Mouse (Mus musculus) activated CD4-positive, CD25-positive, alpha-beta regulatory T cell, adult 4 months (primary cell): Measurements from ENCODE around the gene Polr1b. TPM values are rescaled to one million over a fixed set of nuclear protein-coding genes. Genes with fewer than 3 reads are reported as not detected.
A peak's percentile ranks its signal among the peaks of the same experiment; 100 is the strongest.

Experiments
- ATAC-seq: one replicate; pipeline ENCODE4 v1.8.0; 2017
- polyA plus RNA-seq, 2 experiments: library from polyadenylated mRNA; unstranded; fragments of 100-300 nt; shearing (Covaris generic); gene quantifications; one replicate each; pipeline ENCODE4 v1.2.1; 2017

Polr1b gene
- polyA plus RNA-seq, 2 experiments from 2014 or later: 9.2 to 21.4 TPM

DNA sequence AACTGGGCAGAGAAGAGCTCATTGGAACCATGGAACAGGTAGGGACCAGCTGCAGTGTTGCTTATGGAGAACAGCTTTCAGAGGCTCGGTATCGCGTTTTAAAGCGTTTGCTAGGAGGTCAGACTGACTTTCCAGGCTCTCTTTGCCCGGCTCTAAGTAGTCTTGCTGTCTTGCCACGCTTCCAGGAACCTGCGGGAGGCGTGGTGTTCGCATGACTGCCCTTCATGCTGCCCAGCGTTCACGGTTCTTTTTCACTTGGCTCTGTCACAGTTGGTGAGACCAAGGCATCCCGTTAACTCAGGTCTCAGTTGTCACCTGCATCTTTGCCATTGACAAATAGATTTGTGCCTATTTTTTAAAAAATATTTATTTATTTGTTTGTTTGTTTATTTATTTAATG, 17.3 kb downstream of the Polr1b start:
- ATAC-seq: no peak

DNA sequence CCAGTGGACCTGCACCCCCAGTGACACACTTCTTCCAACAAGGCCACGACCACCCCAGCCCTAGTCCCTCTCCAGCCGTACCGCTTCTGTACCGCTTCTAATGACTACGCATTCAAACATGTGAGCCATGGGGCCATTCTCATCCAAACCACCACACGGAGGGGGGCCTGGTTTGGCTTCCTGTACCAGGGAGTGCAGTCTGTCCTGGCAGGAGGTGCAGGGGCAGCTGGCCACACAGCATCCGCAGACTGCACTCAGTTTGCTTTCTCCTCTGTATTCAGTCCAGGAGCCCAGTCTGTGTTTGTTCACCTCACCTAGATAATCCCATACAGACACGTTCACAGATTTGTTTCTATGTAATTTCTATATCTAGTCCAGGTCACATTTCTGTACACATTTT, 21.2 kb downstream of the Polr1b start:
- no peak for ATAC-seq

DNA sequence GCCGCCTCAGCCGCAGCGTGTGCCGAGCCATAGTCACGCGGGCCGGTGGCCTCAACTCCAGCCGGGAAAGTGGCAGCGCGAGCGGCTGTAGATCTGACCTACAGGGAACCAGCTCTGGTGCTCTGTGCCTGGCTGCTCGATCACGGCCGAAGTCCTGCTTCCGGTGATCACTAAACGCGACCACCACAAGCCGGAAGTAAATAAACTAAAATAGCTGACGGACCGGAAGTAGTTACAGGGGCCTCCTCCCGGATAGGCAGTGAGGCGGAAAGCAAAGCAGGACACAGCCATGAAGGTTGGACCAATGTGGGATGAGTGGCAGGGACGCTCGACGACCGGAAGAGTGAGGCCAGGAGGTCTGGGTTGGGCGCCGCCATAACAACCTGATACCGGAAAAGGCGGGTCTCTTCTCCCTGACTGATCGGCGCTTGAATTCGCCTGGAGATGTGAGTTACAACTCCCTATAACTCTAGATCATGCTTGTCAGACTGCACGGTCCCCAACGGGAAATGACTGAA, 28.7 kb downstream of the Polr1b start, which contains the start of gene Chchd5:
Gene Chchd5 (plus strand): TSS at position 289 of the 518 bp plus-strand sequence.
- ATAC-seq: peak; percentile 96

DNA sequence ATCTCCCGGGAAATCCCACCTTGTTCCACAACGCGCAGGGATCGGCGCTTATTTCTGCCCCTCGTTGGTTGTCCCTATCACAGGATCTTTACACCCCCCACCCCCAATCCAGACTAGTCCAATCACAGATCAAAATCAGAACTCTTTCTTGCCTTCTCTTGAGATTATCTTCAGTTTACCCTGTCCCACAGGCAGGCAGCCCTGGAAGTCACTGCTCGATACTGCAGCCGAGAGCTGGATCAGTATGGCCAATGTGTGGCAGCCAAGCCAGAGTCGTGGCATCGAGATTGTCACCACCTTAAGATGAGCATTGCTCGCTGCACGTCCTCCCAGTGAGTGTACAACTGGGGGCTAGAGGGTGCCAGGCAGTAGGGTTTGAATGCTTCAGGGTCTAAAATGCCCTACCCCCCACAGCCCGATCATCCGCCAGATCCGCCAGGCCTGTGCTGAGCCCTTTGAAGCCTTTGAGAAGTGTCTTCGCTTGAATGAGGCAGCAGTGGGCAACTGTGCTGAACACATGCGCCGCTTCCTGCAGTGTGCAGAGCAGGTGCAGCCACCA, 29.3 kb downstream of the Polr1b start:
- peak; percentile 29 for ATAC-seq

DNA sequence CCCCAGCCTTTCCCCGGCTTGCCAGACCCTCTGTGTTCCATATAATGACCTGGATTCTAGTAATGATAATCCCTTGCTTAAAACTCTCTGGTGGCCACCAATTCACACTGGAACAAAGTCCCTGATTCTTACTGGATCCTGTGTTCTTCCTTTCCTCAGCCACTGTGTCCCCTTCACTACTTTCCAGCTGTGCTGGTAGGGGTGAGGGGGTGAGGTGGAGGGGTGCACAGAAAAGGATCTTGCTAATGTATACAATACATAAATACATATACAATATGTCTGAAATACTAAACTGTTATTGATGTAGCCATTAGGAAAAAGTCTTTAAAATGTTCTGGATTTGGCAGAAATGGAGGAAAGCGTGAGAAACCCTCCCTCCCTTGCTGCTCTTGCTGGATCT, 30.0 kb downstream of the Polr1b start:
- no peak for ATAC-seq

DNA sequence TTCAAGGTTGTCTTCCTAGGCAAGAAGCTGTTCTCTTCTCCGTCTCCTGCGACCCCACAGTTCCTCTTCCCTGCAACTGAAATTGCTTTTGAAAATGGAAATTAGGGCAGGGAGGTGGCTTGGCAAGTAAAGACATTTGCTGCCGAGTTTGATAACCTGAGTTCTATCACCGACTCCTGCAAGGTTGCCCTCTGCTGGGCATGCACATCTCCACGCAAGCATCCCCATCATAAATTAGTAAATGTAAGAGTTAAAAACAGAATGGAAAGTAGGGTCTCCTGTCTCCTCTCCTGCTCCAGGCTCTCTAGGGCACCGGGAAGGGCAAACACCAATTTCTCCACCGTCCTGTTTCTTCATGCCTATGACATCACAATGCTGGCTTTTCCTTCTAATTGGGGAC, 31.4 kb downstream of the Polr1b start:
- ATAC-seq: no peak

DNA sequence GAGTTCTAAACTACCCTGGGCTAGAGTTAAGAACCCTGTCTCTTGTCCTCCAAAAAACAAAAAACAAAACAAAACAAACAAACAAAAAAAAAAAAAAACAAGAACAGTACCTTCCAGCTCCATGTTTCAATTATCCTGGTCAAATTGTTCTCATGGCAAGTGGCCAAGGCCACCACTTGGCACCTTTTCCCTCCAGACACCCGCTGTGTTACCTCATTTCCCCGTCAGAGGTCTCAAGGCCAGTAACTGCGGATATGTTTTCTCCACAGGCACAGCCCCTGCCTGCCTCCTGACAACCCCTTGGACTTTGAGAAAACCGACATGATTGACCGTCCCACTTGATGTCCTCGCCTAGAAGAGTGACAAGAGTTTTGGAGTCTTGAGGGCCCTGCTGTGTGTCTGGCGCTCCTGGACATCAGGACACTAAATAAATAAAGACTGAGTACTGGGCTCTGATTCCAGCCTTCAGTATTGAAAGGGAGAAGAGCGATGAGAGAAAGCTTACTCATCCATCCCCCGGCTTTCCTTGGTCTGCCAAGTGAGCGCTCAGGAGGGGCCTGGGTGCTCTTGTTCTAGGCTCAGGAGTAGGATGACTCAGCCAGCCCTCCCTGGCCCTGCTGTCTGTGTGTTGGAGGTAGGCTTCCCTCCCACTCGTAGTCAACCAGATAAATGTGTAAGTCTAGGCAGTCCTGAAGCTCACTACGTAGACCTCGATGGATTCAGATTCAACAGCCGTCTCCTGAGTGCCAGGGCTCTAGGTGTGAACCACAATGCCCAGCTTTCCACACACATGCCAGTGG, 32.4 kb downstream of the Polr1b start:
- no peak for ATAC-seq

DNA sequence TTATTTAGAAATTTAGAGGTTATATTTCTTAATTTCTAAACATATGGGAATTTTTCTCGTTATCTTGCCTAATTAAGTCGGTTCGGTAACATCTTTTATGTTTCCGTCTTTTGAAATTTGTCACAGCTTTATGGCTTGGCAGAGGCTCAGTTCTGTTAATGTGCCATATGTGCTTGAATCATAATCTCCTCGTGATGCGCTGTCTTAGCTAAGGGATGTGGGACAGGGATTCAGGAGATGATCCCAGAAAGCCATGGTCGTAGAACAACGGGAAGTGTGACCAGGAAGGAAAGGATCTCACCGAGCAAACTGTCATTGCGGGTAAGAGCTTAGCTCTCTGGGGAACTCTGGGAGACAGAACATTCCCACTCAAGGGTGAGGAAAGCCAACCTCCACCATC, 39.1 kb downstream of the Polr1b start:
- ATAC-seq: no peak

DNA sequence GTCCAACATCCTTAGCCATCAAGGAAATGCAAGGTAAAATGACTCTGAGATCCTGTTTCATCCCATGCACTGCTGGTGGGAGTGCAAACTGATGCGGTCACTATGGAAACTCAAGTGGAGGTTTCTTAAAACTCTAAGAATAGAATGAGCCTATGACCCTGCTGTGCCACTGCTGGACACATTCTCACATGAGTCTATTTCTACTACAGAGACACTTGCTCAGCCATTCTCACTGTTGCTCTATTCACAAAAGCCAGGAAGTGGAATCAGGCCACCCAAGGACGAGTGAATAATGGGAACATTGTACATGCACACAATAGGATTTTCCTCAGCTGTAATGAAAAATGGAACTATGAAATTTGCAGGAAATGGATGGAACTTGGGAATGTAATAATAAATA, 48.0 kb downstream of the Polr1b start:
- ATAC-seq: no peak

DNA sequence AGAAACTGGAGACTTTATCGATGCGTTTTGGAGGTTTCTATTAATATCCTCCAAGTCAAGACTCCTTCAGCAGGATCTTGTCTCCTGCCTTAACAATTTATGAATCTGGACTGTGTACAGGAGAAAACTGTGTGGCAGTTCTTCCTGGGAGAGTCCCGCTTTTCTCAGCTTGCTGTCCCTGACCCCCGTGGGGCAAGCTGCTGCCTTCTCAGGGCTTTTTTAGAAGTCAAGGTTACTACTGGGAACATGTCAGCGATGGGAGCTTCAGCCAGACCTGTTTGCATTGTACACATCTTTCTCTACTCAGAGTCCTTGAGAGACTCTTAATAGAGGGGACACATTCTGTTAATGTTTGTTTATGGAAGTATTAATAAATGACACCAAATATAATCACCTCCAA, 49.6 kb downstream of the Polr1b start:
- no peak for ATAC-seq

DNA sequence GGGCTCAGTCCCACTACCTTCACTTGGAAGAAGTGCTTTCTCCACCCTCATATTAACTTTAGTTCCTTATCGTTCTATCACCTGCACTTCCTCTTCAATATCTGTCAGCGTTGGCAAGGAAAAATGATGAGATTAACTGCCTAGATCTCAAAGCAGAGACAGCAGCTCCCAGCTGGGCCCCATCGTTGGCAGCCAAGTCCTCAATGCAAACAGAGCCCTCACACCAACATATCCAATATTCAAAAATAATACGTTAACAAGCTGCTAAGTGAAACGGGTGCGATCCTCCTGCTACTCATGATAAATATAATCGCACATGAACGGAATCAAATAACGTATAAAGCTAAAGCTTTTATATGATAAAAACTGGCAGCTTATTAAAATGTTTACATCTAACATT, 50.3 kb downstream of the Polr1b start:
- ATAC-seq: no peak

DNA sequence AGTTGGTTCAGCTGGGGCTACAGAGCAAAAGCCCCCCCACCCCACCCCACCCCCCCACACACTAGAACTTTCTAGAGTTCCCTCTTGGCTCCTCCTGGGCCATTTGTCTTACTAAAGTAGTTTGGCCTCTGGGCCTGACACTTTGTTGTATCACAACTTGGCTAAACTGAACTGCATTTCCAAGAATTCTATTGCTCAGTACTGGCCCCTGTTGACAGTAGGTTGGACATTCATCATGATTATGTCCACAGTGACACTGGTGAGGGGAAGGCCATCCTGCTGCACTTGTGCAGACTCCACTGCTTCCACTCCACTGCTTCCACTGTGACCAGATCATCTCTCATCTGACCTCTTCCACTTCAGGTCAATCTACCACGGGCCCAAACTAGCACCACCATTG, 52.0 kb downstream of the Polr1b start:
- ATAC-seq: no peak

DNA sequence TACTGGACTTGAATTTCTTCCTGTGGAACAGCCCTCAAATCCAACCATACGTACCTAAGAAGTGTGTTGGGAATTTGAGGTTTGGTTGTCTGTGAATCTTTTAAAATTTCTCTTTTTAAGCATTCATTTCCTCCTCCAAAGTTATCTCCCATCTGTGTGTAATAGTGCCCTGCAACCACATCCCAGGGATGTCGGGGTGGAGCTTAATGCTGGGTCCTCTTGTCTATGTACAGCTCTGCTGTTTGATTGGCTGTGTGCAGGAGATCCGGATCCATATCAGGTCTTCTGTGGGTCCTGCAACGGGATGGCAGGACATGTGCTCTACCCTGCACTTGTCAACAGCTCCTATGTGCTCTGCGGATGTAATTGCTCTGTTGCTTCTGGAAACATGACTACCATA, 64.0 kb downstream of the Polr1b start:
- no peak for ATAC-seq

DNA sequence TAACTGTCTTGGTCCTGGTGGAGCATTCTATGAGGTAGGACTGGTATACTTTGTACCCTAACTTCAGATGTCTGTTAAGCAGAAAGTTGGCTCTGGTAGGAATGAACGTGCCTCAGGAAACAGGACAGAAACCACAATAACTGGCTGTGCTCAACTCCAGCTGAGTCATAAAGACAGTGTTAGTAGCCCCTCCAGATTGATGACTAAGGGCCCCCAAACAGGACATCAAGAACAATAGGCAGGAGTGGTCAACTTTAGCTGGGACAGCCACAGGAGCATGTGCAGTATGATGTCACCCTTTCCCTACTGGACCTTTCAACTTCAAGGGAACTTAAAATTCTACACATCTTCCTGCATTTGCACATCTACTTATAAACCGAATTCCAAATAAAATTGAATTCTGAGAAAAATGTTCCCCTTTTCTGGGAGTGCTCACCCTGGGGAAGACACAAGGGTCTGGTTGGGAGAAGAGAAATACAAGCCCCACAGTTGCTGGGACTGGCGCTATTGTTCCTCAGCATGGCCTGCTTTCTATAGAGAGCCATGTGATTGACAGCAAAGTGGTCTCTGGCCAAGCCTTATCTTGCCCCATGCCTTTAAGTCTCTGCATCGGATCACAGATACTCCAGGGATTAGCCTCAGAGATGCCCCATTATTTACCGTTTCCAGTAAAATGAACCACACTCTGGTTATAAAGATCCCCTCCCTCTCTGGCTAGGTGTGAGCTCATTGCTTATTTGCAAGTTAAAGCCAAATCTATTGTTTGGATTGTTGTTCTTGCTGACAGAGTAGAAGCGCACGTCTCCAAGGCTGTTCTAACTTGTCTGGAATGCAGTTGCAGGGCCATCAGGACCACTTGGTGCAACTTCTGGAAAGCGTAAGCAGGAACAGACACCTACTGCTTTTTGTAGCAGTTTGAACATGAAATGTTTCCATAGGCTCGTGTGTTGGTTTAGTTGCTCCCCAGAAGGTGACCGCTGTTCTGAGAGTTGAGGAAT, 66.0 kb downstream of the Polr1b start:
- ATAC-seq: no peak

DNA sequence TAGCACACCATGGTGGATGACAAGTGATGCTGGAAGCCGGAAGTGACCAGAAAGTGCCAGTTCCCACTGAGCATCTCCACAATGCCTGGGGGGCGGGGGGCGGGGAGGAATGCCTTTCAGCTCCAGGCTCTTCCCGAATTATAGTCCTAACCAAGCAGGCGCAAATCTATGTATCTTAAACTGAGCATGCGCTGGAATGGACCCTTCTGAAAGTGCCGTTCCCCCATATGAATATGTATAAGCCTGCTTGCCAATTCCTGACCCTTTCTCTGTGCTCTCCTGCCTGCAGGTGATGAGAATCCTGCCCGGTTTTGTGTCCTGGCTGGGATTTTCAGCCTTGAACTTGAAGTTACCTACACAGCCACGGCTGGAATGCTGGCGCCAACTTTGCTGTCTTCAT, 72.6 kb downstream of the Polr1b start:
- no peak for ATAC-seq

DNA sequence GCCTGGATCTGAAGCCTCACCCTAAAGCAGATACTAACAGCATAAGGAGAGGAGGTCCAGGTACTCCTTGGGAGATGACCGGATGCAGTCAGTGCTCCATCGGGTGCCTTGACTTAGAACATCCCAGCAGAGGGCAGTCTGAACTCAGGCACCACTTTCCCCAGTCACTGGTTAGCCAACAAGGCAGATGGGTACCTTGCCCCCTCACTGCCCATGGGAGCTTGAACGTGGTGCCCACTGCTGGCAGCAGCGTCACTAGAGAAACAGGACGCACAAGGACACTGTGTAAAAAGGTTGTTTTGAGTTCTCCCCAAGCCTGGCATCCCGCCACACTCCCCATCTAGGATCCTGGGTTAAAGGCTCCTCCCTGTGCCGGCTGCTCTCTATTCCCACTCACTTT, 73.7 kb downstream of the Polr1b start:
- ATAC-seq: peak; percentile 77

DNA sequence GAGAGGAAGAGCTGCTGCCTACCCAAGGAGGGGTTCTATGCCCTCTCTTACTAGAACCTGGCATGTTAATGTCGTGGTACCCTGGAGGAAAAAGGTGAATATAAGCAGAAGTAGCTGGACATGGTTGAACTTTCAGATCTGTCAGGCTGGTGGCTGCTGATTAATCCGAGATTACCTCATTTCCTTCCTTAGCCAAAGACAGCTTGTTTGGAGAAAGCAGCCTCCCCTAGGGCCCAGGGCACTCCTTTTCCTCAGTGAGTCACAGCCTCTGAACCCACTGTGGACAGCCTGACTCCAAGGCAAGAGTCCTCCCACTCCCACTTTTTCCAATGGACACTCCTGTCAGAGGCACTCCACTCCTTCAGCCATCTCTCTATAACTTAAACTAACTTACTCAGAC, 74.8 kb downstream of the Polr1b start:
- ATAC-seq: no peak

Other genes with a start within 250 kb of the Polr1b start
- not detected for gene Fbln7, start 238.0 kb upstream of the Polr1b start, polyA plus RNA-seq
- 1 to 10 TPM; 6.4 to 7.7 TPM for gene Zc3h8, start 156.9 kb upstream of the Polr1b start, polyA plus RNA-seq
- 1 to 10 TPM; 6.3 to 8.3 TPM for gene Zc3h6, start 133.6 kb upstream of the Polr1b start, polyA plus RNA-seq
- gene Gm10762, start 133.3 kb upstream of the Polr1b start, polyA plus RNA-seq: 1 to 10 TPM; 1.5 to 2.0 TPM
- not detected for gene Vinac1, start 52.8 kb upstream of the Polr1b start, polyA plus RNA-seq
- 1 to 10 TPM in 1 of 2 experiments, under 1 TPM in 1; 0.77 to 2.2 TPM for gene Ttl, start 35.1 kb upstream of the Polr1b start, polyA plus RNA-seq
- 10 to 100 TPM; 26.6 to 27.4 TPM for gene Chchd5, start 28.7 kb downstream of the Polr1b start, polyA plus RNA-seq
- 10 to 100 TPM; 68.0 to 74.3 TPM for gene Slc20a1, start 97.8 kb downstream of the Polr1b start, polyA plus RNA-seq
- gene Ckap2l, start 196.2 kb downstream of the Polr1b start, polyA plus RNA-seq: 10 to 100 TPM; 10.8 to 18.2 TPM
- gene Il1a, start 209.0 kb downstream of the Polr1b start, polyA plus RNA-seq: under 1 TPM; 0.20 to 0.33 TPM